Mouse (Mus musculus) ES-Bruce4 (cell line): ENCODE results near the gene Ern1. TPM values are rescaled to one million over a fixed set of nuclear protein-coding genes. Genes with fewer than 3 reads are reported as not detected.
"Not testable (repeated sequence)": the region's sequence is repeated elsewhere in the genome, so short reads cannot be mapped to it uniquely, and the experiment has no call there.

Experiments used
- H3K27ac ChIP-seq: 2 replicates; pipeline ENCODE4 v1.5.1; 2012; ENCODE audit warnings: low read length, inconsistent platforms; ENCODE audit not compliant: insufficient read depth
- H3K27me3 ChIP-seq: 2 replicates; pipeline ENCODE4 v1.6.1; 2012; ENCODE audit warnings: mild to moderate bottlenecking, low read length, inconsistent platforms; ENCODE audit not compliant: control insufficient read depth, poor library complexity, insufficient read depth, severe bottlenecking
- H3K36me3 ChIP-seq: 2 replicates; pipeline ENCODE4 v1.6.1; 2012; ENCODE audit warnings: inconsistent platforms, mild to moderate bottlenecking, low read length, moderate library complexity; ENCODE audit not compliant: control insufficient read depth, poor library complexity, insufficient read depth, severe bottlenecking
- H3K4me1 ChIP-seq: one replicate; pipeline ENCODE4 v1.8.1; 2011; ENCODE audit warnings: low read length; ENCODE audit not compliant: control insufficient read depth, insufficient read depth
- H3K4me3 ChIP-seq: 2 replicates; pipeline ENCODE4 v1.5.1; 2011; ENCODE audit warnings: low read depth, mild to moderate bottlenecking, low read length
- H3K9ac ChIP-seq: 2 replicates; pipeline ENCODE4 v1.6.1; 2012; ENCODE audit warnings: low read depth, mild to moderate bottlenecking, inconsistent platforms; ENCODE audit not compliant: poor library complexity, severe bottlenecking
- H3K9me3 ChIP-seq: replicated peaks from 2 replicates; pipeline ENCODE4 v1.6.1; 2012; ENCODE audit warnings: mild to moderate bottlenecking, low read length, inconsistent platforms; ENCODE audit not compliant: control insufficient read depth, poor library complexity, insufficient read depth, severe bottlenecking
- CTCF ChIP-seq: IDR thresholded peaks from one replicate; pipeline ENCODE4 v1.8.1; 2011; ENCODE audit warnings: low read depth, low read length
- EP300 ChIP-seq: IDR thresholded peaks from 2 replicates; pipeline ENCODE4 v1.6.1; 2011; ENCODE audit warnings: low read depth, low read length; ENCODE audit not compliant: insufficient read depth
- POLR2A ChIP-seq: IDR thresholded peaks from one replicate; pipeline ENCODE4 v1.8.1; 2011; ENCODE audit warnings: low read length; ENCODE audit not compliant: insufficient read depth
- polyA plus RNA-seq: library from polyadenylated mRNA; stranded (reverse); fragments of >200 nt; gene quantifications from 2 replicates; pipeline ENCODE4 v1.2.4, GENCODE M21; 2011; ENCODE audit warnings: low read depth; ENCODE audit not compliant: missing spikeins, insufficient read depth, insufficient read length

Ern1 gene
- polyA plus RNA-seq, 1 experiment, result 9.4 TPM

DNA sequence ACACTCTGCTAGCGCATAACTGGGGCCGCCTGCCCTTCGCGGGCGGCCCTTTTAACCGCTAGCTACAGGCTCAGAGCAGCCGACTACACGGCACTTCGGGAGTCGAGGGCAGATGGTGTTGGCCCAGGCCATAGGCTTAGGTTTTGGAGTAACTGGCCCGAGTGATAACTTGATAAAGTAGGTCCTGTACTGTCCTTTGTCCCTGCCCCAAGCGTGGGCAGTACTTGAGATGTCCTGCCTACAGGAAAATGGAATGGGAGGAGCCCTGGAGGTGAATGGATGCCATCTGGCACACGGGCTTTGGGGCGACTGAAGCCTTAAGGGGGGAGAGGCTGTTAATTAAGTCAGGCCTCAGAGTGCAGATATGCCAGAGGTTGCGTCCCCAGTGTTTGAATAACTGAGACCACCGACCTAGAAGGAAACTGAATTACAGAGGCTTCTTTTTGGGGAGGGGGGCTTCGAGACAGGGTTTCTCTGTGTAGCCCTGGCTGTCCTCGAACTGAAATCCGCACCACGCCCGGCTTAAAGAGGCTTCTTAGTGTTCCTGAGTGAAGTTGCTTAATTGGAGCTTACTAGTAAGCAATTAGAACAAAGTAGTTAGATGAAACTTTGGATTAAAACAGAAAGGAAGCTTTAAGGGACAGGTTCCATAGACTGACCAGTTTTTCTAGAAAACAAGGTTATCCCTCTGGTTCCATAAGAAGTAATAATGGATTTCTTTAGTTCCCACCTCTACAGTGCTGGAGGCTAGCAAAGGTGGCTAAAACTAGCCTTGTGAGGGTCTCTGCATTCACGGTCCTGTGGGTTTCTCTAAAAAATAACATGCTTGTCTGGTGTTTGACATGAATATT, 13.9 kb upstream of the Ern1 start:
- Histone ChIP-seq H3K9ac (peak overlapping the region; percentile 95), H3K4me3 (peak overlapping the region; percentile 95), H3K27me3 (no peaks in the 10 kb centered on the region), H3K27ac (peak overlapping the region; percentile 80), H3K4me1 (peaks cover 4% of the 10 kb centered on the region), H3K9me3 (no peaks in the 10 kb centered on the region), H3K36me3 (0 out of 2 replicates have a peak, but pooled peaks cover 4% of the 10 kb centered on the region)
- TF ChIP-seq CTCF, result no peak
- TF ChIP-seq POLR2A, result peak; percentile 94
- 0 out of 2 replicates have a peak, but pooled peaks have one; percentile 50 for TF ChIP-seq EP300

DNA sequence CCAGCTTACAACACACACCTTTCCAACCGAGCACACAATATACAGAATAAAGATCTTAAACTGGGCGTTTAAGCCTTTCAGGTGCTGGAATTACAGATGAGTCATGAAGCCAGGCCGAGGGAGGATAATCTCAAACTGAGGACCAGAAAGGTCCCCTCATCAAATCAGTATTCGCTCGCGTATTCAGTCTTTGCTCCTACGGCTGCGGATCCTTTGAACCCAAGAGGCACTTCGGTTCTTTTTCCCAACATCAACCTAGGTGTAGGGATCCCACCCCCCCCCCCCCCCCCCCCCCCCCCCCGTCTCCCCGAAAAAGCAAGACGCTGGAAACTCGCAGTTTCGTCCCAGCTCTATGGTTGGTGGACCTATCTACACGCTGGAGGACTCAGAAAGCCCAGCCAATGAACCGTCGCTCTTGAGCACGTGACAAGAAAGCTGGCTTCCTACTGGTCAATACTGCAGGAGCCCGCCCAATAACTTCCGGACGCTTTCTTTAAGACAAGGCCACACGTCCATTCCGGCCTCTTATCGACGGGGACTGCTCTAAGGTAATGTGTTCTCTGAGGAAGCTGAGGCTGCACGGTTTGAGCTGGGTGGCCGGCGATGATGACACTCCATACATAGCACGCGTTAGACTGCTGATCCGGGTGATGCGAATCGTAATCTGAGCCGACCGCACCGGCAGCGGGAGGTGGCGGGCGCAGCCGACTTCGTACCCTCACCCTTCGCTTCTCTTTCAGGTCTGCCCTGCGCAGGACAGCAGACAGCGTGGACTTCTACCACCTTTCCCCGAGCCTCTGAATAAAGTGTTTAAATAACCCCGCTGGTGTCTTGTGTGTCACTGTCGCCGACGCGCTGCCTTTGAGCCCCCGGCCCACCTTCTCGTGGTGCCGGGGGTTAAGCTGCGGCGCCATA, 13.0 kb upstream of the Ern1 start:
- peak overlapping the region; percentile 95 for H3K27ac ChIP-seq
- TF ChIP-seq CTCF (no peak), EP300 (peak; percentile 54; the same call in 1 of the 2 replicates), POLR2A (peak; percentile 100)
- H3K9me3 ChIP-seq, result no peaks in the 10 kb centered on the region
- H3K27me3 ChIP-seq, result no peaks in the 10 kb centered on the region
- H3K36me3 ChIP-seq, result 0 out of 2 replicates have a peak, but pooled peaks cover 4% of the 10 kb centered on the region
- peak overlapping the region; percentile 95 for H3K4me3 ChIP-seq
- peaks cover 4% of the 10 kb centered on the region for H3K4me1 ChIP-seq
- peak overlapping the region; percentile 95 for H3K9ac ChIP-seq

DNA sequence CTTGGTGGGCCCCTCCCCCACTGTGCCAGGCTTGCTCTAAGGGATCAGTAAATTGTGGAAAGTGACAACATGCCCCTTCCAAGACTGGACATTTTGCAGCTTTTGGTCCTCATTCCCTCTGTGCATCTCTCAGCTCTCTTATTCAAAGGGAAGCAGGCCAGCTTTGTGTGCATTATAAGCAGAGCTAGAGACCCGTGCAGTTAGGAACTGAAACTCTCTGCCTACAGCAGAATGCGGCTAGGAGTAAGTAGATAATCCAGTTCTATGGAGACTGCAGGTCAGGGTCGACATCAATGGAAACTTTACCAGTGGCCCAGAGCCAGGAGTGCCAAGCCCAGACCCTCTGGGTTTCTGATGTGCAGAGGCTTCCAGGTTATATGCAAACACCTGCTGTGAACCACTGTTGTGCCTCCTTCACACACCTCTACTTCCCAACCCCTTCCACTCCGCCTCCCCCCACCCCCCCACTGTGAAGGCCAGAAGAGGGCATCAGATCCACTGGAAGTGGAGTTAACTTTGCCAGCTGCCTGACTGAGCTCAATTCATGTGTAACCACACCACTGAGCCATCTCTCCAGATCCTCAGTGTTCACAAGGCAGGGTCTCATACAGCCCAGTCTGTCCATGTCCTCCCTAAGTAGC, 11.2 kb upstream of the Ern1 start:
- no peak overlapping the region for H3K9ac ChIP-seq
- H3K27ac ChIP-seq, result no peak overlapping the region
- H3K9me3 ChIP-seq, result no peaks in the 10 kb centered on the region
- no peaks in the 10 kb centered on the region for H3K27me3 ChIP-seq
- 0 out of 2 replicates have a peak, but pooled peaks cover 4% of the 10 kb centered on the region for H3K36me3 ChIP-seq
- peaks cover 4% of the 10 kb centered on the region for H3K4me1 ChIP-seq
- TF ChIP-seq POLR2A (no peak), CTCF (no peak), EP300 (no peak)
- H3K4me3 ChIP-seq, result no peak overlapping the region

DNA sequence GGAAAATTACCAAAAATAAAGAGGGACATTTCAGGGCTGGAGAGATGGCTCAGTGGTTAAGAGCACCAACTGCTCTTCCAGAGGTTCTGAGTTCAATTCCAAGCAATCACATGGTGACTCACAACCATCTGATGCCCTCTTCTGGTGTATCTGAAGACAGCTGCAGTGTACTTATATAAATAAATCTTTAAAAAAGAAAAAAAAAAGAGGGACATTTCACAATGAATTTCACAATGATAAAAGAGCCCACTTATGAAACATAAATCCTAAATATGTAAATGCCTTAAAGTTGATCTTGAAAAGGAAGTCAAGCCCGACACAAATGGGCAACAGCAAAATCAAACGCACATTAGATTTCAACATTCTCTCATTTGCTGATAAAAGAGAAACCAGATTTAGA, 10.3 kb upstream of the Ern1 start:
- no peak overlapping the region for H3K27ac ChIP-seq
- H3K9ac ChIP-seq, result no peak overlapping the region
- H3K9me3 ChIP-seq, result no peaks in the 10 kb centered on the region
- TF ChIP-seq EP300 (no peak), POLR2A (no peak), CTCF (no peak)
- 0 out of 2 replicates have a peak, but pooled peaks cover 4% of the 10 kb centered on the region for H3K36me3 ChIP-seq
- peaks cover 4% of the 10 kb centered on the region for H3K4me1 ChIP-seq
- H3K27me3 ChIP-seq, result no peaks in the 10 kb centered on the region
- no peak overlapping the region for H3K4me3 ChIP-seq

DNA sequence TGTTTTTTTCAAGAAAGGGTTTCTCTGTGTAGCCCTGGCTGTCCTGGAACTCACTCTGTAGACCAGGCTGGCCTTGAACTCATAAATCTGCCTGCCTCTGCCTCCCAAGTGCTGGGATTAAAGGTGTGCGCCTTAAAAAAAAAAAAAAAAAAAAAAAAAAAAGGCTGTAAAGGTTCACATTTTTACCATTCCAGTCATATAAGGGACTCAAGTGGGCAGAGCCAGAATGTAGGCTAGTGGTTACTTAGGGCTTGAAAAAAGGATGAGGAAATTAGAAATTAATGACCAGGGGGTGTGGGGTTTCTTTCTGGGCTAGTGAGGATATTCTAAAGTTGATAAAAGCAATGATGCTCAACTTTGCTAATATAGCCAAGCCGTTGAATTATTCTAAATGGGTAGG, 9.4 kb upstream of the Ern1 start:
- H3K27ac ChIP-seq, H3K4me3 ChIP-seq, H3K9me3 ChIP-seq, H3K9ac ChIP-seq, H3K36me3 ChIP-seq, H3K4me1 ChIP-seq, H3K27me3 ChIP-seq: not testable (repeated sequence)
